Mouse (Mus musculus) c-Kit-positive CD71-positive TER-119-negative erythroid progenitor cells, embryonic 14.5 days (primary cell): ENCODE data around the gene Cenpp.

ENCODE experiments used
- DNase-seq: peaks from one replicate; pipeline ENCODE4 v3.0.0-alpha.2; 2013; ENCODE audit warnings: low read depth

Cenpp gene

GRCm38 (mm10) chr13:49530636-49531035 lies 121.9 kb downstream of the Cenpp start:
- DNase-seq = no peak

- no peak for DNase-seq
These were observed 126.3 kb downstream of the Cenpp start for GRCm38 (mm10) chr13:49526235-49526634.

GRCm38 (mm10) chr13:49518761-49519160 lies 133.8 kb downstream of the Cenpp start:
- no peak for DNase-seq

- no peak for DNase-seq
These were observed 145.4 kb downstream of the Cenpp start for GRCm38 (mm10) chr13:49507176-49507575.

GRCm38 (mm10) chr13:49505776-49506175 lies 146.8 kb downstream of the Cenpp start:
- no peak for DNase-seq

GRCm38 (mm10) chr13:49504510-49504909 lies 148.1 kb downstream of the Cenpp start, which contains the start of gene Ecm2:
Gene Ecm2 (plus strand): TSS chr13:49504810.
- no peak for DNase-seq

GRCm38 (mm10) chr13:49492376-49493368 lies 159.9 kb downstream of the Cenpp start, which contains the start of gene Tes3-ps:
Gene Tes3-ps (plus strand): TSS chr13:49493318.
- no peak for DNase-seq

DNA sequence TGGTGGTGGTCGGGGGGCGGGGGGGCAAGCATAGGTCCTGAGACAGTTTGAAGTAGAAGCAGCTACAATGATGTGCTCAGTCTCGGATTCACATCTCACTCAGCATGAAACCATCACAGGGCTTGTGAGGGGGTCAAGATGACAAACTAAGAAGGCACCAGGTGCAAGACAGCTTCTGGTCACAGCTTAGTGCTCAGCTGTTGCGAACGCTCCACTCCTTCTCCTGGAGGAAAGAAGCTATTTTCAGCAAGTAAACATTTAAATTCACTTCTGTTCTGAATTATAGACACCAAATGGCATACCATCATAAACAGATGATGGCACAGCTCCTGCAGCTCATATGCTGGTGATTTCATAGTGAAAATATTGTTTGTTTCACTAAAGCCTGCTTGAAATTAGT lies 167.2 kb downstream of the Cenpp start:
- no peak for DNase-seq

GRCm38 (mm10) chr13:49480551-49480950 lies 172.0 kb downstream of the Cenpp start:
- DNase-seq = no peak

DNA sequence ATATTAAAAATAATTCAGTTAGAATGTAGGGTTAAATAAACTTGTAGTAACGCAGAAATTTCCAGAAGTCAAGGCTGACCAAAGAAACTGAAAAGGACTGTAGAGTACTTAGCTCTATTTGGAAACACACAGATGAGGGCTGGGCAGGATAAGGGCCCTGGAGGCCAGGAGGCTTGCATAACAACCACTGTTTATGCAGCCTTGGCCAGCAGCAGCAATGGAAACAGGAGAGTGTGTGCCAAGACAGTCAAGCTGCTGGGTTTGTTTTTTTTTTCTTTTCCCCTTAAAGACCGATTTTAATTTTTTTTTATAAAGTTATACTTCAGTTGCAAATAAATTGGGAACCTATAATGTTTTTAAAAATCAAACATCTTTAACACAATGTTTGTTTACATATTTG lies 172.5 kb downstream of the Cenpp start:
- DNase-seq = no peak

GRCm38 (mm10) chr13:49479399-49479798 lies 173.2 kb downstream of the Cenpp start:
- no peak for DNase-seq

- no peak for DNase-seq
These were observed 173.7 kb downstream of the Cenpp start for GRCm38 (mm10) chr13:49478851-49479374.

DNA sequence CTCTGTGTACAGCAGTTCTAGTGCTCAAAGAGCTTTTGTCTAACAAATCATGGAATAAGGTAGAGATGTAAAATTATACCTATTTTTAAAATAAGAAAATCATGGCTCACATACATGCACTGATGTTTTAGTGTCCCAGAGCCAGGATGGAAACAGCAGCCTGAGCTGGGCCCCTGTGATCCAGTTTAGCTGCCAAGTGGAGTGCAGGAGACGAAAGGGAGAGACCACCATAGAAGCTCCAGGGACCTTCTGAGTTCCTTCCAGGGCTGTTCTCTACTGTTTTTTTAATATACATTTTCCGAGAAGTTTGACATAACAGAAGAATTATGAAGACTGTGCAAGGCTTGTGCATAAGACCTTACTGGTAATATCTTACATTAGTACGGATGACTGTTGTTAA lies 174.7 kb downstream of the Cenpp start:
- DNase-seq = no peak

- DNase-seq = no peak
These were observed 179.9 kb downstream of the Cenpp start for GRCm38 (mm10) chr13:49472676-49473005.

- no peak for DNase-seq
These were observed 180.5 kb downstream of the Cenpp start for GRCm38 (mm10) chr13:49471981-49472675.

- DNase-seq = no peak
These were observed 181.8 kb downstream of the Cenpp start for GRCm38 (mm10) chr13:49470806-49471205.

DNA sequence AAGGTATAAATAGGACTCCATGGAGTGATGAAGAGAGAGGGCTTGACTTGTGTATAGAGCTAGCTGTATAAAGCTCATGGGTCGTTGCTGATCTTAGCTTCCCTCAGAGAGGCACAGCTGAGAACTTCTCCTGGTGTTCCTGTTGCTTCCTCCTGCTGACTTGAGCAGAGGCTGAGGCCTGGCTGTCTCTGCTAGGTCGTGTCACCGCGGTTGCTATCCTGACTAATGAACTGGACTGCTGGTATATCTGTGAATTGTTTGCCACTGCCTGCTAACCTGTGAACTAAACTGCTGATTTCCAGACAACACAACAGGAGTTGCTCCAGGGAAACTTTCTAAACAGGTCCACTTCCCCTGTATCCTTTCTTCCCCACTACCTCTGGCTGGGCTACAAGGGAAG lies 182.3 kb downstream of the Cenpp start:
- DNase-seq = no peak

- DNase-seq = no peak
These were observed 183.6 kb downstream of the Cenpp start for GRCm38 (mm10) chr13:49469002-49469401.

- no peak for DNase-seq
These were observed 185.0 kb downstream of the Cenpp start for GRCm38 (mm10) chr13:49467585-49467984.

DNA sequence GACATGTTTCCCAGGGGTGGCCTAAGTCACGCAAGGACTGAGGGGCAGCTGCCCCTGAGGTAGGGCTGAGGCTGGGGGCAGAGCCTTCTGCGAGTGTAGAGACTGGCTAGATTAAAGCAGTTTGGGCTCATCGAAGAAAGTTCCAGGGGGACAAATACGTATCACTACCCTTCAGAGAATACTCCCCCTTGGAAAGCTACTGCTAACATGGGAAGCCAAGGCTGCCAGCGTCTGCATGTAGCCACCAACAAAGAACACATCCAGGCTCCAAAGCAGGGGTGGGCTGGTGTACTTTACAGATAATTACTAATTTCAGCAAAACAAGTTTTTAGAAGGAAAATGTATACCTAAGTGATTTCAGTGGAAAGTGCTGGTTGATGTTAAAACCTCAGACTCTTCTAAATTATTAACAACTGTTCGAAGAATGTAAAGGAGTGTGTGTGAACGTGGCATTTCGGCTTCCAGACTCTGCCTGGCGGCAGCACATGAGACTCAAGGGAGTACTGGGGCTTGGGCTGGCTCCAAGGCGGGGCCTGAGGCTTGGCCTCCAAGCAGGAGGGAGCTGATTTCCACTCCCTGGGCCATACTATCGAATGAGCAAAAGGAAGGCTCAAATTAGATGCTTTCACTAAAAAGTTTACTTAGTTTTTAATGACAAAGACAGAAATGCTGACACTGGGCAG lies 186.1 kb downstream of the Cenpp start:
- DNase-seq = no peak

GRCm38 (mm10) chr13:49465875-49466274 lies 186.7 kb downstream of the Cenpp start:
- peak; percentile 35 for DNase-seq

DNA sequence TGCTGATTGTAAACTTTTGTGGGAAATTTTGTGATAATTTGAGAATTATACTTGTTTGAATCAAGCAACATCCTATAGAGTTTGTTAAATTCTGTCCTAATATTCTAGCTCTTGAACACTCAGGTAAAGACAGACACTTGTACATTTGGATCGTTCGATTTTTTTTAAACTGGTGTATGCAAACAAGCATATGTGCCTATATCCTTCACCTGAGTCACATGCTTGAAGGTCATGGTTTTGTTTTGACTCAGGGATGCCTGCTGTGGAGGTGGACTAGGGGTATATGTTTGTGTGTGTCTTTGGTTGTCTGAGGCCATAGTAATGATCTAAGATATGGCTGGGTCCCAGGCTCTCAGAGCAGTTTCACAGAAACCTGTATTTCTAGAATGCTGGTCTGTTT lies 189.7 kb downstream of the Cenpp start:
- DNase-seq = no peak
